Mouse (Mus musculus): ENCODE measurements at regions not wholly inside any gene's neighbourhood (a gene's known extent, or its start where the extent isn't known, plus 50 kb on each side); places are given as distances from the start of the nearest gene placed in this dataset.
"Not testable (repeated sequence)": the region's sequence is repeated elsewhere in the genome, so short reads cannot be mapped to it uniquely, and the experiment has no call there.

- WGBS: 57% methylated on average over 3 of the region's 3 CpGs
- H3K27me3 ChIP-seq (replicated peaks; ENCODE audit: control insufficient read depth, insufficient read depth, low read length): no peaks in the 10 kb centered on the region
- H3K27ac ChIP-seq (ENCODE audit: insufficient read depth, low read depth, low read length): no peak overlapping the region
- no peaks in the 10 kb centered on the region for H3K36me3 ChIP-seq (ENCODE audit: control insufficient read depth, insufficient read depth, low read length)
- H3K4me1 ChIP-seq (ENCODE audit: control insufficient read depth, insufficient read depth, low read length): no peaks in the 10 kb centered on the region; the same call in 1 of the 2 replicates
- TF ChIP-seq CTCF (conservative IDR thresholded peaks at IDR 0.05; ENCODE audit: insufficient read depth, insufficient read length, low read depth, low read length) (no peak), POLR2A (IDR thresholded peaks at IDR 0.05; ENCODE audit: low read depth, low read length) (no peak)
- DNase-seq: no peak
- no peak overlapping the region for H3K4me3 ChIP-seq (ENCODE audit: insufficient read depth, low read depth, low read length)
These were observed 146.6 kb upstream of the Ipo5 start for GRCm38 (mm10) chr14:120764386-120764785.

GRCm38 (mm10) chr14:120766451-120766850, 144.6 kb upstream of the Ipo5 start:
- H3K36me3 ChIP-seq (ENCODE audit: control insufficient read depth, insufficient read depth, low read length): no peaks in the 10 kb centered on the region
- H3K27ac ChIP-seq (ENCODE audit: insufficient read depth, low read depth, low read length): no peak overlapping the region
- H3K27me3 ChIP-seq (replicated peaks; ENCODE audit: control insufficient read depth, insufficient read depth, low read length): no peaks in the 10 kb centered on the region
- DNase-seq: no peak
- H3K4me1 ChIP-seq (ENCODE audit: control insufficient read depth, insufficient read depth, low read length): no peaks in the 10 kb centered on the region; the same call in 1 of the 2 replicates
- no peak overlapping the region for H3K4me3 ChIP-seq (ENCODE audit: insufficient read depth, low read depth, low read length)
- 93% methylated on average over 5 of the region's 5 CpGs for WGBS
- TF ChIP-seq POLR2A (IDR thresholded peaks at IDR 0.05; ENCODE audit: low read depth, low read length): no peak
- no peak for TF ChIP-seq CTCF (conservative IDR thresholded peaks at IDR 0.05; ENCODE audit: insufficient read depth, insufficient read length, low read depth, low read length)

- no peak overlapping the region for H3K27ac ChIP-seq (ENCODE audit: insufficient read depth, low read depth, low read length)
- H3K4me1 ChIP-seq (ENCODE audit: control insufficient read depth, insufficient read depth, low read length): no peaks in the 10 kb centered on the region; the same call in 1 of the 2 replicates
- peak; percentile 12 for DNase-seq
- TF ChIP-seq POLR2A (IDR thresholded peaks at IDR 0.05; ENCODE audit: low read depth, low read length): no peak
- no peak for TF ChIP-seq CTCF (conservative IDR thresholded peaks at IDR 0.05; ENCODE audit: insufficient read depth, insufficient read length, low read depth, low read length)
- H3K27me3 ChIP-seq (replicated peaks; ENCODE audit: control insufficient read depth, insufficient read depth, low read length): no peaks in the 10 kb centered on the region
- no peaks in the 10 kb centered on the region for H3K36me3 ChIP-seq (ENCODE audit: control insufficient read depth, insufficient read depth, low read length)
- WGBS: 39% methylated on average over 3 of the region's 3 CpGs
- H3K4me3 ChIP-seq (ENCODE audit: insufficient read depth, low read depth, low read length): no peak overlapping the region
These were observed 140.4 kb upstream of the Ipo5 start for GRCm38 (mm10) chr14:120770579-120770978.

GRCm38 (mm10) chr14:120773001-120773400, 138.0 kb upstream of the Ipo5 start:
- H3K4me1 ChIP-seq (ENCODE audit: control insufficient read depth, insufficient read depth, low read length); H3K4me3 ChIP-seq (ENCODE audit: insufficient read depth, low read depth, low read length); DNase-seq; H3K27me3 ChIP-seq (replicated peaks; ENCODE audit: control insufficient read depth, insufficient read depth, low read length); H3K36me3 ChIP-seq (ENCODE audit: control insufficient read depth, insufficient read depth, low read length); H3K27ac ChIP-seq (ENCODE audit: insufficient read depth, low read depth, low read length): not testable (repeated sequence)
- WGBS: 72% methylated on average over 4 of the region's 4 CpGs

- Histone ChIP-seq H3K27ac (ENCODE audit: insufficient read depth, low read depth, low read length) (no peak overlapping the region), H3K27me3 (replicated peaks; ENCODE audit: control insufficient read depth, insufficient read depth, low read length) (no peaks in the 10 kb centered on the region), H3K36me3 (ENCODE audit: control insufficient read depth, insufficient read depth, low read length) (no peaks in the 10 kb centered on the region), H3K4me1 (ENCODE audit: control insufficient read depth, insufficient read depth, low read length) (no peaks in the 10 kb centered on the region), H3K4me3 (ENCODE audit: insufficient read depth, low read depth, low read length) (no peak overlapping the region)
- DNase-seq: peak; percentile 17
- 74% methylated on average over 4 of the region's 4 CpGs for WGBS
- TF ChIP-seq CTCF (conservative IDR thresholded peaks at IDR 0.05; ENCODE audit: insufficient read depth, insufficient read length, low read depth, low read length) (peak; percentile 76), POLR2A (IDR thresholded peaks at IDR 0.05; ENCODE audit: low read depth, low read length) (no peak)
These were observed 119.0 kb upstream of the Ipo5 start for GRCm38 (mm10) chr14:120791828-120792554.

- Histone ChIP-seq H3K4me3 (ENCODE audit: insufficient read depth, low read depth, low read length) (no peak overlapping the region), H3K4me1 (ENCODE audit: control insufficient read depth, insufficient read depth, low read length) (no peaks in the 10 kb centered on the region), H3K27me3 (replicated peaks; ENCODE audit: control insufficient read depth, insufficient read depth, low read length) (no peaks in the 10 kb centered on the region), H3K27ac (ENCODE audit: insufficient read depth, low read depth, low read length) (no peak overlapping the region), H3K36me3 (ENCODE audit: control insufficient read depth, insufficient read depth, low read length) (no peaks in the 10 kb centered on the region)
- WGBS: 74% methylated on average over 7 of the region's 7 CpGs
- no peak for DNase-seq
- TF ChIP-seq POLR2A (IDR thresholded peaks at IDR 0.05; ENCODE audit: low read depth, low read length): no peak
- no peak for TF ChIP-seq CTCF (conservative IDR thresholded peaks at IDR 0.05; ENCODE audit: insufficient read depth, insufficient read length, low read depth, low read length)
These were observed 113.0 kb upstream of the Ipo5 start for GRCm38 (mm10) chr14:120797916-120798490.

- DNase-seq: no peak
- peaks cover 3% of the 10 kb centered on the region; the same call in 1 of the 2 replicates for H3K4me1 ChIP-seq (ENCODE audit: control insufficient read depth, insufficient read depth, low read length)
- H3K4me3 ChIP-seq (ENCODE audit: insufficient read depth, low read depth, low read length): no peak overlapping the region
- H3K27ac ChIP-seq (ENCODE audit: insufficient read depth, low read depth, low read length): no peak overlapping the region
- TF ChIP-seq POLR2A (IDR thresholded peaks at IDR 0.05; ENCODE audit: low read depth, low read length): no peak
- TF ChIP-seq CTCF (conservative IDR thresholded peaks at IDR 0.05; ENCODE audit: insufficient read depth, insufficient read length, low read depth, low read length): no peak
- no peaks in the 10 kb centered on the region for H3K27me3 ChIP-seq (replicated peaks; ENCODE audit: control insufficient read depth, insufficient read depth, low read length)
- 73% methylated on average over 6 of the region's 6 CpGs for WGBS
- no peaks in the 10 kb centered on the region for H3K36me3 ChIP-seq (ENCODE audit: control insufficient read depth, insufficient read depth, low read length)
These were observed 107.8 kb upstream of the Ipo5 start for GRCm38 (mm10) chr14:120803191-120803590.

Data from kidney, adult 2 months (tissue).